Mouse (Mus musculus): ENCODE results near the gene Gp1bb.

Gene Gp1bb

GRCm38 (mm10) chr16:18604267-18604701, 17.9 kb downstream of the Gp1bb start:
- no peak for DNase-seq (ENCODE audit: low spot score in 2 of 2)

- no peak for DNase-seq (ENCODE audit: low spot score in 2 of 2)
Measured at GRCm38 (mm10) chr16:18601447-18601846, 20.8 kb downstream of the Gp1bb start.

GRCm38 (mm10) chr16:18598006-18598405, 24.2 kb downstream of the Gp1bb start:
- no peak for DNase-seq (ENCODE audit: low spot score in 2 of 2)

- DNase-seq (ENCODE audit: low spot score in 2 of 2): no peak
Measured at GRCm38 (mm10) chr16:18596255-18596654, 25.9 kb downstream of the Gp1bb start.

GRCm38 (mm10) chr16:18593930-18594329, 28.3 kb downstream of the Gp1bb start:
- DNase-seq (ENCODE audit: low spot score in 2 of 2): no peak

GRCm38 (mm10) chr16:18591047-18592018, 30.9 kb downstream of the Gp1bb start:
- no peak for DNase-seq (ENCODE audit: low spot score in 2 of 2)

- no peak for DNase-seq (ENCODE audit: low spot score in 2 of 2)
Measured at GRCm38 (mm10) chr16:18589804-18590790, 32.1 kb downstream of the Gp1bb start, which contains the start of gene Tbx1. Gene Tbx1, minus strand, starts transcription at chr16:18590671.

GRCm38 (mm10) chr16:18589080-18589621, 33.1 kb downstream of the Gp1bb start:
- no peak for DNase-seq (ENCODE audit: low spot score in 2 of 2)

GRCm38 (mm10) chr16:18588738-18589055, 33.5 kb downstream of the Gp1bb start:
- DNase-seq (ENCODE audit: low spot score in 2 of 2): no peak

- DNase-seq (ENCODE audit: low spot score in 2 of 2): no peak
Measured at GRCm38 (mm10) chr16:18587847-18588737, 34.1 kb downstream of the Gp1bb start.

GRCm38 (mm10) chr16:18586906-18587546, 35.2 kb downstream of the Gp1bb start:
- no peak for DNase-seq (ENCODE audit: low spot score in 2 of 2)

GRCm38 (mm10) chr16:18586076-18586905, 35.9 kb downstream of the Gp1bb start:
- DNase-seq (ENCODE audit: low spot score in 2 of 2): no peak

GRCm38 (mm10) chr16:18585676-18586075, 36.5 kb downstream of the Gp1bb start:
- DNase-seq (ENCODE audit: low spot score in 2 of 2): no peak

- no peak for DNase-seq (ENCODE audit: low spot score in 2 of 2)
Measured at GRCm38 (mm10) chr16:18584901-18585510, 37.2 kb downstream of the Gp1bb start.

- DNase-seq (ENCODE audit: low spot score in 2 of 2): no peak
Measured at GRCm38 (mm10) chr16:18583673-18584357, 38.4 kb downstream of the Gp1bb start.

GRCm38 (mm10) chr16:18583169-18583568, 39.0 kb downstream of the Gp1bb start:
- DNase-seq (ENCODE audit: low spot score in 2 of 2): no peak

GRCm38 (mm10) chr16:18582426-18583148, 39.6 kb downstream of the Gp1bb start:
- DNase-seq (ENCODE audit: low spot score in 2 of 2): no peak

Data from right cerebral cortex, postnatal 10 days (tissue).